Mouse (Mus musculus) adrenal gland, postnatal 10 days (tissue): ENCODE results near the gene Hook2. TPM values are rescaled to one million over a fixed set of nuclear protein-coding genes. Genes with fewer than 3 reads are reported as not detected.

Experiments
- DNase-seq: peaks from one replicate; pipeline ENCODE4 v3.0.0; 2021; ENCODE audit warnings: mixed read lengths
- total RNA-seq, 2 experiments: library from RNA; stranded (reverse); gene quantifications; 2 replicates each; pipeline ENCODE4 v1.2.3; 2021

Hook2 gene
- total RNA-seq, 2 experiments from 2014 or later: 6.5 to 6.6 TPM

- no peak for DNase-seq
These were observed 3.0 kb upstream of the Hook2 start for GRCm38 (mm10) chr8:84987388-84987787.

GRCm38 (mm10) chr8:84987903-84988302 is 2.5 kb upstream of the Hook2 start:
- no peak for DNase-seq

GRCm38 (mm10) chr8:84989311-84989731 is 1.1 kb upstream of the Hook2 start:
- peak; percentile 65 for DNase-seq

- DNase-seq: peak; percentile 96
These were observed 593 bp upstream of the Hook2 start for GRCm38 (mm10) chr8:84989810-84990209.

GRCm38 (mm10) chr8:84990836-84991235 is 433 bp downstream of the Hook2 start:
- no peak for DNase-seq

GRCm38 (mm10) chr8:84994375-84994774 is 4.0 kb downstream of the Hook2 start:
- no peak for DNase-seq

GRCm38 (mm10) chr8:84995680-84996079 is 5.3 kb downstream of the Hook2 start:
- no peak for DNase-seq

GRCm38 (mm10) chr8:84996978-84997377 is 6.6 kb downstream of the Hook2 start:
- no peak for DNase-seq

GRCm38 (mm10) chr8:84997649-84998295 is 7.4 kb downstream of the Hook2 start:
- peak; percentile 94 for DNase-seq

- DNase-seq: peak; percentile 70
These were observed 17.3 kb downstream of the Hook2 start for GRCm38 (mm10) chr8:85007686-85008085.

- DNase-seq: no peak
These were observed 20.8 kb downstream of the Hook2 start for GRCm38 (mm10) chr8:85011242-85011641.

- peak; percentile 79 for DNase-seq
These were observed 22.9 kb downstream of the Hook2 start for GRCm38 (mm10) chr8:85013230-85013840.

GRCm38 (mm10) chr8:85014431-85014830 is 24.0 kb downstream of the Hook2 start, which contains the start of gene Best2:
Best2 (minus strand) TSS chr8:85014531.
- no peak for DNase-seq

GRCm38 (mm10) chr8:85016724-85017123 is 26.3 kb downstream of the Hook2 start:
- DNase-seq: no peak

GRCm38 (mm10) chr8:85017209-85017608 is 26.8 kb downstream of the Hook2 start:
- no peak for DNase-seq

GRCm38 (mm10) chr8:85021514-85022055 is 31.2 kb downstream of the Hook2 start:
- DNase-seq: no peak

- DNase-seq: no peak
These were observed 33.4 kb downstream of the Hook2 start for GRCm38 (mm10) chr8:85023846-85024245.

GRCm38 (mm10) chr8:85025098-85025932 is 34.9 kb downstream of the Hook2 start, which contains the start of gene Asna1:
Asna1 (minus strand) TSS chr8:85025281.
- DNase-seq: peak; percentile 86

GRCm38 (mm10) chr8:85026670-85027515 is 36.5 kb downstream of the Hook2 start, which contains the start of gene Trir:
Trir (plus strand) TSS chr8:85026823.
- DNase-seq: peak; percentile 97

GRCm38 (mm10) chr8:85027516-85027855 is 37.1 kb downstream of the Hook2 start:
- no peak for DNase-seq

GRCm38 (mm10) chr8:85027922-85028321 is 37.5 kb downstream of the Hook2 start:
- DNase-seq: no peak

- no peak for DNase-seq
These were observed 38.9 kb downstream of the Hook2 start for GRCm38 (mm10) chr8:85029271-85029670.
